Mouse (Mus musculus) small intestine, adult 2 months (tissue): ENCODE results near the gene Arhgap28. TPM values are rescaled to one million over a fixed set of nuclear protein-coding genes. Genes with fewer than 3 reads are reported as not detected.
A peak's percentile ranks its signal among the peaks of the same experiment; 100 is the strongest.

Source experiments
- H3K27ac ChIP-seq: fragments of 200-500 bp; 2 replicates; pipeline ENCODE4 v1.5.1; 2012; ENCODE audit warnings: low read depth, low read length, control low read depth, inconsistent platforms; ENCODE audit not compliant: insufficient read depth
- H3K27me3 ChIP-seq: fragments of 200-500 bp; 2 replicates; pipeline ENCODE4 v1.6.1; 2012; ENCODE audit warnings: mild to moderate bottlenecking, moderate library complexity, low read length, inconsistent platforms; ENCODE audit not compliant: control insufficient read depth, insufficient read depth
- H3K36me3 ChIP-seq: fragments of 200-500 bp; 2 replicates; pipeline ENCODE4 v1.6.1; 2012; ENCODE audit warnings: mild to moderate bottlenecking, low read length, control low read depth, inconsistent platforms; ENCODE audit not compliant: control insufficient read depth, insufficient read depth
- H3K4me1 ChIP-seq: fragments of 200-500 bp; 2 replicates; pipeline ENCODE4 v1.6.1; 2012; ENCODE audit warnings: low read length, inconsistent platforms, mixed read lengths; ENCODE audit not compliant: control insufficient read depth, insufficient read depth, insufficient read length
- H3K4me3 ChIP-seq: fragments of 200-500 bp; 2 replicates; pipeline ENCODE4 v1.5.1; 2012; ENCODE audit warnings: low read depth, mild to moderate bottlenecking, control low read depth, inconsistent platforms, low read length, moderate library complexity
- CTCF ChIP-seq: fragments of 200-500 bp; IDR thresholded peaks from 2 replicates; pipeline ENCODE4 v1.5.1; 2012; ENCODE audit warnings: low read depth, mild to moderate bottlenecking, control low read depth, inconsistent platforms, low read length, moderate library complexity, mixed read lengths; ENCODE audit not compliant: insufficient replicate concordance, insufficient read length; ENCODE audit errors: extremely low read depth
- POLR2A ChIP-seq: fragments of 200-500 bp; IDR thresholded peaks from 2 replicates; pipeline ENCODE4 v1.6.1; 2012; ENCODE audit warnings: low read depth, mild to moderate bottlenecking, control low read depth, inconsistent platforms, low read length, moderate library complexity
- WGBS: fragments of 180-500 bp; shearing (Covaris S2); methylation state at CpG from one replicate; pipeline ENCODE4 v1.1.7; 2018; 5-methylcytosine and 5-hydroxymethylcytosine counted together
- polyA plus RNA-seq: library from polyadenylated mRNA; depleted of rRNA; stranded (reverse); fragments of >200 nt; gene quantifications from 2 replicates; pipeline ENCODE4 v1.2.3, GENCODE M21; 2012

The Arhgap28 gene
- polyA plus RNA-seq, 1 experiment = 0.93 TPM

GRCm38 (mm10) chr17:67886326-67886725 lies 117.6 kb downstream of the Arhgap28 start:
- H3K4me3 ChIP-seq = no peak overlapping the region
- 75% methylated on average over 5 of the region's 5 CpGs for WGBS
- H3K27ac ChIP-seq = no peak overlapping the region
- H3K36me3 ChIP-seq = no peaks in the 10 kb centered on the region
- H3K27me3 ChIP-seq = no peaks in the 10 kb centered on the region; the same call in 1 of the 2 replicates
- no peaks in the 10 kb centered on the region for H3K4me1 ChIP-seq
- TF ChIP-seq CTCF (no peak), POLR2A (no peak)

- H3K27ac ChIP-seq = no peak overlapping the region
- WGBS = 81% methylated on average over 12 of the region's 12 CpGs
- H3K4me3 ChIP-seq = no peak overlapping the region
- no peak for TF ChIP-seq POLR2A
- no peak for TF ChIP-seq CTCF
- H3K4me1 ChIP-seq = no peaks in the 10 kb centered on the region
- H3K27me3 ChIP-seq = no peaks in the 10 kb centered on the region
- no peaks in the 10 kb centered on the region for H3K36me3 ChIP-seq
Observed at GRCm38 (mm10) chr17:67877599-67877998, 126.3 kb downstream of the Arhgap28 start.

- H3K27me3 ChIP-seq = no peaks in the 10 kb centered on the region
- no peaks in the 10 kb centered on the region for H3K36me3 ChIP-seq
- peak; percentile 50; the same call in 1 of the 2 replicates for TF ChIP-seq CTCF
- TF ChIP-seq POLR2A = no peak
- WGBS = 66% methylated on average over 23 of the region's 23 CpGs
- H3K4me1 ChIP-seq = no peaks in the 10 kb centered on the region
- H3K4me3 ChIP-seq = no peak overlapping the region
- H3K27ac ChIP-seq = no peak overlapping the region
Observed at GRCm38 (mm10) chr17:67869731-67870601, 134.0 kb downstream of the Arhgap28 start.

GRCm38 (mm10) chr17:67866541-67867241 lies 137.2 kb downstream of the Arhgap28 start:
- H3K27ac ChIP-seq = no peak overlapping the region
- H3K4me1 ChIP-seq = no peaks in the 10 kb centered on the region
- H3K27me3 ChIP-seq = no peaks in the 10 kb centered on the region
- TF ChIP-seq CTCF (no peak), POLR2A (no peak)
- 91% methylated on average over 20 of the region's 20 CpGs for WGBS
- no peaks in the 10 kb centered on the region for H3K36me3 ChIP-seq
- no peak overlapping the region for H3K4me3 ChIP-seq

- H3K27me3 ChIP-seq = no peaks in the 10 kb centered on the region
- no peak for TF ChIP-seq CTCF
- no peak for TF ChIP-seq POLR2A
- H3K4me3 ChIP-seq = no peak overlapping the region
- no peaks in the 10 kb centered on the region for H3K36me3 ChIP-seq
- no peak overlapping the region for H3K27ac ChIP-seq
- no peaks in the 10 kb centered on the region for H3K4me1 ChIP-seq
- 78% methylated on average over 9 of the region's 9 CpGs for WGBS
Observed at GRCm38 (mm10) chr17:67866026-67866425, 137.9 kb downstream of the Arhgap28 start.

GRCm38 (mm10) chr17:67864912-67865311 lies 139.0 kb downstream of the Arhgap28 start:
- no peaks in the 10 kb centered on the region for H3K4me1 ChIP-seq
- TF ChIP-seq POLR2A (no peak), CTCF (no peak)

GRCm38 (mm10) chr17:67864363-67864762 lies 139.6 kb downstream of the Arhgap28 start:
- 88% methylated on average over 10 of the region's 10 CpGs for WGBS
- H3K36me3 ChIP-seq = no peaks in the 10 kb centered on the region
- H3K27ac ChIP-seq = no peak overlapping the region
- no peak for TF ChIP-seq CTCF
- TF ChIP-seq POLR2A = no peak
- H3K4me3 ChIP-seq = no peak overlapping the region
- no peaks in the 10 kb centered on the region for H3K4me1 ChIP-seq
- H3K27me3 ChIP-seq = no peaks in the 10 kb centered on the region

More at GRCm38 (mm10) chr17:67864912-67865311, 139.0 kb downstream of the Arhgap28 start:
- Histone ChIP-seq H3K27me3 (no peaks in the 10 kb centered on the region), H3K27ac (no peak overlapping the region), H3K36me3 (no peaks in the 10 kb centered on the region), H3K4me3 (no peak overlapping the region)
- 81% methylated on average over 3 of the region's 3 CpGs for WGBS
